Mouse (Mus musculus): ENCODE results near the gene 1700029H14Rik. TPM values are rescaled to one million over a fixed set of nuclear protein-coding genes. Genes with fewer than 3 reads are reported as not detected.

The 1700029H14Rik gene
- polyA plus RNA-seq, 1 experiment = not detected

- Histone ChIP-seq H3K4me3 (no peak overlapping the region), H3K27me3 (ENCODE audit: control insufficient read depth, insufficient read depth, insufficient read length) (peaks cover 51% of the 10 kb centered on the region), H3K79me2 (ENCODE audit: control insufficient read depth, insufficient read depth) (no peaks in the 10 kb centered on the region), H3ac (ENCODE audit: control insufficient read depth, insufficient read length) (no peak overlapping the region), H3K4me2 (ENCODE audit: low read depth) (no peak overlapping the region), H3K36me3 (ENCODE audit: control insufficient read depth, insufficient read depth) (no peaks in the 10 kb centered on the region)
- no peak for TF ChIP-seq CEBPB (IDR thresholded peaks at IDR 0.05; ENCODE audit: insufficient read depth, poor library complexity, severe bottlenecking)
- no peak for TF ChIP-seq MYOD1 (IDR thresholded peaks at IDR 0.05; ENCODE audit: control insufficient read depth in 1 of 3, insufficient read length in 2 of 3, low read depth in 2 of 3)
- TF ChIP-seq USF1 (IDR thresholded peaks at IDR 0.05; ENCODE audit: low read depth) = no peak
- no peak for TF ChIP-seq REST (IDR thresholded peaks at IDR 0.05; ENCODE audit: insufficient read depth, insufficient read length)
- no peak for TF ChIP-seq TCF3 (IDR thresholded peaks at IDR 0.05; ENCODE audit: insufficient read length, low read depth)
- no peak for TF ChIP-seq MYOG (IDR thresholded peaks at IDR 0.05; ENCODE audit: control insufficient read depth in 1 of 3, insufficient read depth in 1 of 3, insufficient read length in 2 of 3, low read depth in 2 of 3)
- TF ChIP-seq E2F4 (IDR thresholded peaks at IDR 0.05; ENCODE audit: insufficient read depth) = no peak
- no peak for TF ChIP-seq POLR2AphosphoS2 (IDR thresholded peaks at IDR 0.05; ENCODE audit: insufficient read length, low read depth)
- no peak for TF ChIP-seq TCF12 (IDR thresholded peaks at IDR 0.05; ENCODE audit: insufficient read depth, poor library complexity, severe bottlenecking)
- TF ChIP-seq MAX (IDR thresholded peaks at IDR 0.05; ENCODE audit: low read depth) = no peak
- no peak for TF ChIP-seq POLR2A (IDR thresholded peaks at IDR 0.05; ENCODE audit: insufficient read length, low read depth)
- TF ChIP-seq SRF (IDR thresholded peaks at IDR 0.05; ENCODE audit: control insufficient read depth, insufficient read length, low read depth) = no peak
Measured at GRCm38 (mm10) chr8:13520349-13520748, 41.9 kb downstream of the 1700029H14Rik start.

GRCm38 (mm10) chr8:13519503-13519902 lies 42.8 kb downstream of the 1700029H14Rik start:
- no peak for TF ChIP-seq MYOG (IDR thresholded peaks at IDR 0.05; ENCODE audit: control insufficient read depth in 1 of 3, insufficient read depth in 1 of 3, insufficient read length in 2 of 3, low read depth in 2 of 3)
- no peak for TF ChIP-seq SRF (IDR thresholded peaks at IDR 0.05; ENCODE audit: control insufficient read depth, insufficient read length, low read depth)
- TF ChIP-seq POLR2A (IDR thresholded peaks at IDR 0.05; ENCODE audit: insufficient read length, low read depth) = no peak
- TF ChIP-seq CEBPB (IDR thresholded peaks at IDR 0.05; ENCODE audit: insufficient read depth, poor library complexity, severe bottlenecking) = no peak
- TF ChIP-seq E2F4 (IDR thresholded peaks at IDR 0.05; ENCODE audit: insufficient read depth) = no peak
- TF ChIP-seq REST (IDR thresholded peaks at IDR 0.05; ENCODE audit: insufficient read depth, insufficient read length) = no peak
- no peak for TF ChIP-seq USF1 (IDR thresholded peaks at IDR 0.05; ENCODE audit: low read depth)
- no peak for TF ChIP-seq TCF12 (IDR thresholded peaks at IDR 0.05; ENCODE audit: insufficient read depth, poor library complexity, severe bottlenecking)
- no peak for TF ChIP-seq MYOD1 (IDR thresholded peaks at IDR 0.05; ENCODE audit: control insufficient read depth in 1 of 3, insufficient read length in 2 of 3, low read depth in 2 of 3)
- Histone ChIP-seq H3K4me3 (no peak overlapping the region), H3K79me2 (ENCODE audit: control insufficient read depth, insufficient read depth) (no peaks in the 10 kb centered on the region), H3K27me3 (ENCODE audit: control insufficient read depth, insufficient read depth, insufficient read length) (peaks cover 49% of the 10 kb centered on the region), H3ac (ENCODE audit: control insufficient read depth, insufficient read length) (no peak overlapping the region), H3K36me3 (ENCODE audit: control insufficient read depth, insufficient read depth) (no peaks in the 10 kb centered on the region), H3K4me2 (ENCODE audit: low read depth) (no peak overlapping the region)

DNA sequence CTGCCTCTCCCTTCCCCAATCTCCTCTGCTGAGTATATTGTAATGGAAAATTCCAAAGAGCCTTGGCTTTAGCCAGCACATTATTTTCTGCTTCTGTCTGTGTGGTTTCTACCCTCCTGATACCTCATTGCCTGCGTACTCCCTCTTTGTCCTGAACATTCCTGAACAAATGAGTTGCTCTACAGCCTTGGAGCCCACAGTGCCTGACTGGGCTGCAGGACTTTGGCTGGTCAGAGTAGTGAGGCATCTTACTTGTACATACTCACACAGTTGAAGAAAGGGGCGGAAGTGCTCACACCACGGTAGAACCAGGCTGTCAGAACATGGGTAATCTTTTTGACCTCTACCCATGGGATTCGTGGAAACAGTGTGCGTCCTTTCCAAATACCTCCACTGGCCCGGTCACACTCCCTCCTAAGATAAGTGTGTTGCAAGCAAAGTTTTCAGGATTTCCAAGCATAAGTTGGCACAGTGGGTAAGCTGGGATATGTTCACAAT lies 44.9 kb downstream of the 1700029H14Rik start:
- peaks cover 32% of the 10 kb centered on the region for H3K27me3 ChIP-seq (ENCODE audit: control insufficient read depth, insufficient read depth, insufficient read length)
- no peaks in the 10 kb centered on the region for H3K36me3 ChIP-seq (ENCODE audit: control insufficient read depth, insufficient read depth)
- H3K79me2 ChIP-seq (ENCODE audit: control insufficient read depth, insufficient read depth) = no peaks in the 10 kb centered on the region
- no peak overlapping the region for H3K4me3 ChIP-seq
- no peak overlapping the region for H3ac ChIP-seq (ENCODE audit: control insufficient read depth, insufficient read length)
- no peak for TF ChIP-seq REST (IDR thresholded peaks at IDR 0.05; ENCODE audit: insufficient read depth, insufficient read length)
- TF ChIP-seq TCF3 (IDR thresholded peaks at IDR 0.05; ENCODE audit: insufficient read length, low read depth) = no peak
- TF ChIP-seq USF1 (IDR thresholded peaks at IDR 0.05; ENCODE audit: low read depth) = no peak
- no peak for TF ChIP-seq E2F4 (IDR thresholded peaks at IDR 0.05; ENCODE audit: insufficient read depth)
- no peak for TF ChIP-seq MYOD1 (IDR thresholded peaks at IDR 0.05; ENCODE audit: control insufficient read depth in 1 of 3, insufficient read length in 2 of 3, low read depth in 2 of 3)
- TF ChIP-seq POLR2A (IDR thresholded peaks at IDR 0.05; ENCODE audit: insufficient read length, low read depth) = no peak
- no peak for TF ChIP-seq POLR2AphosphoS2 (IDR thresholded peaks at IDR 0.05; ENCODE audit: insufficient read length, low read depth)
- TF ChIP-seq TCF12 (IDR thresholded peaks at IDR 0.05; ENCODE audit: insufficient read depth, poor library complexity, severe bottlenecking) = no peak
- no peak for TF ChIP-seq CEBPB (IDR thresholded peaks at IDR 0.05; ENCODE audit: insufficient read depth, poor library complexity, severe bottlenecking)
- TF ChIP-seq MYOG (IDR thresholded peaks at IDR 0.05; ENCODE audit: control insufficient read depth in 1 of 3, insufficient read depth in 1 of 3, insufficient read length in 2 of 3, low read depth in 2 of 3) = no peak
- no peak for TF ChIP-seq SRF (IDR thresholded peaks at IDR 0.05; ENCODE audit: control insufficient read depth, insufficient read length, low read depth)
- no peak for TF ChIP-seq MAX (IDR thresholded peaks at IDR 0.05; ENCODE audit: low read depth)
- no peak overlapping the region for H3K4me2 ChIP-seq (ENCODE audit: low read depth)

GRCm38 (mm10) chr8:13516728-13517127 lies 45.5 kb downstream of the 1700029H14Rik start:
- Histone ChIP-seq H3ac (ENCODE audit: control insufficient read depth, insufficient read length) (no peak overlapping the region), H3K27me3 (ENCODE audit: control insufficient read depth, insufficient read depth, insufficient read length) (peaks cover 26% of the 10 kb centered on the region), H3K4me3 (no peak overlapping the region), H3K79me2 (ENCODE audit: control insufficient read depth, insufficient read depth) (no peaks in the 10 kb centered on the region), H3K4me2 (ENCODE audit: low read depth) (no peak overlapping the region), H3K36me3 (ENCODE audit: control insufficient read depth, insufficient read depth) (no peaks in the 10 kb centered on the region)
- TF ChIP-seq MYOD1 (IDR thresholded peaks at IDR 0.05; ENCODE audit: control insufficient read depth in 1 of 3, insufficient read length in 2 of 3, low read depth in 2 of 3) (no peak), MYOG (IDR thresholded peaks at IDR 0.05; ENCODE audit: control insufficient read depth in 1 of 3, insufficient read depth in 1 of 3, insufficient read length in 2 of 3, low read depth in 2 of 3) (no peak), TCF3 (IDR thresholded peaks at IDR 0.05; ENCODE audit: insufficient read length, low read depth) (no peak), POLR2AphosphoS2 (IDR thresholded peaks at IDR 0.05; ENCODE audit: insufficient read length, low read depth) (no peak), USF1 (IDR thresholded peaks at IDR 0.05; ENCODE audit: low read depth) (no peak), E2F4 (IDR thresholded peaks at IDR 0.05; ENCODE audit: insufficient read depth) (no peak), TCF12 (IDR thresholded peaks at IDR 0.05; ENCODE audit: insufficient read depth, poor library complexity, severe bottlenecking) (no peak), POLR2A (IDR thresholded peaks at IDR 0.05; ENCODE audit: insufficient read length, low read depth) (no peak), SRF (IDR thresholded peaks at IDR 0.05; ENCODE audit: control insufficient read depth, insufficient read length, low read depth) (no peak), MAX (IDR thresholded peaks at IDR 0.05; ENCODE audit: low read depth) (no peak), CEBPB (IDR thresholded peaks at IDR 0.05; ENCODE audit: insufficient read depth, poor library complexity, severe bottlenecking) (no peak), REST (IDR thresholded peaks at IDR 0.05; ENCODE audit: insufficient read depth, insufficient read length) (no peak)
